ENCODE assay signal across 11 mouse cellular contexts in genomic region chr6:113281676-113282075, GRCm38 (mm10). TPM values are rescaled to one million over a fixed set of nuclear protein-coding genes. Genes with fewer than 3 reads are reported as not detected.
DNase-seq lines count a peak whose midpoint lies in the region; ATAC-seq lines count a peak whose summit lies in the region.
"Had no signal": no experiment of that assay in that cellular context is flagged by ENCODE, and none has a peak within 500 bp of the region (broad histone marks: within the 10 kb centered on the region; RNA-seq: fewer than 3 reads in every experiment).

No protein-coding gene starts in this region.

- DNase-seq in cerebellum, postnatal 10 days: peak; percentile 23 to 33
- DNase-seq in cerebellum, adult 11-12 months: no peak
- no peak for DNase-seq in midbrain, embryonic 11.5 days (ENCODE audit: low spot score, missing footprints)
- DNase-seq in midbrain, embryonic 10.5 days (ENCODE audit: low spot score): no peak
- no peak for DNase-seq in intestine, embryonic 14.5 days (ENCODE audit: low spot score)
- no peak for DNase-seq in frontal cortex, postnatal 10 days (ENCODE audit: low spot score in 2 of 2)
- DNase-seq: thymus, adult 18-20 months had no signal

- 66% methylated on average over 6 of the region's 6 CpGs for WGBS in midbrain, embryonic 11.5 days
- WGBS in midbrain, embryonic 10.5 days: 58% methylated on average over 6 of the region's 6 CpGs
- WGBS in intestine, embryonic 14.5 days: 69% methylated on average over 6 of the region's 6 CpGs
- 69% methylated on average over 6 of the region's 6 CpGs for WGBS in neural tube, embryonic 13.5 days

- H3K27ac ChIP-seq in midbrain, embryonic 11.5 days (ENCODE audit: low read depth, low read length): no peak overlapping the region
- no peak overlapping the region for H3K27ac ChIP-seq in midbrain, embryonic 10.5 days (replicated peaks)
- no peak overlapping the region for H3K27ac ChIP-seq in intestine, embryonic 14.5 days (ENCODE audit: low read depth)
- H3K27ac ChIP-seq in neural tube, embryonic 13.5 days (replicated peaks): no peak overlapping the region
- H3K27ac ChIP-seq: layer of hippocampus, adult 2 months had no signal

- no peaks in the 10 kb centered on the region for H3K36me3 ChIP-seq in midbrain, embryonic 11.5 days (ENCODE audit: control insufficient read depth, insufficient read depth, low read length)
- peaks cover 26% of the 10 kb centered on the region for H3K36me3 ChIP-seq in midbrain, embryonic 10.5 days
- peaks cover 10% of the 10 kb centered on the region; the same call in 1 of the 2 replicates for H3K36me3 ChIP-seq in intestine, embryonic 14.5 days (ENCODE audit: control insufficient read depth, insufficient read depth, low read length)
- peaks cover 28% of the 10 kb centered on the region for H3K36me3 ChIP-seq in neural tube, embryonic 13.5 days

- H3K4me3 ChIP-seq in midbrain, embryonic 11.5 days (ENCODE audit: low read depth, low read length): no peak overlapping the region
- H3K4me3 ChIP-seq in midbrain, embryonic 10.5 days: no peak overlapping the region
- H3K4me3 ChIP-seq in intestine, embryonic 14.5 days (ENCODE audit: low read depth, low read length): no peak overlapping the region
- H3K4me3 ChIP-seq in neural tube, embryonic 13.5 days: peak overlapping the region; percentile 35; the same call in 1 of the 2 replicates

- H3K9me3 ChIP-seq in midbrain, embryonic 11.5 days (ENCODE audit: control insufficient read depth, low read length): no peaks in the 10 kb centered on the region
- no peaks in the 10 kb centered on the region for H3K9me3 ChIP-seq in midbrain, embryonic 10.5 days (replicated peaks)
- H3K9me3 ChIP-seq in intestine, embryonic 14.5 days (ENCODE audit: control insufficient read depth, low read length): no peaks in the 10 kb centered on the region
- no peaks in the 10 kb centered on the region for H3K9me3 ChIP-seq in neural tube, embryonic 13.5 days

- peaks cover 7% of the 10 kb centered on the region for H3K4me1 ChIP-seq in midbrain, embryonic 11.5 days (ENCODE audit: control insufficient read depth, insufficient read depth, low read length)
- peaks cover 30% of the 10 kb centered on the region for H3K4me1 ChIP-seq in midbrain, embryonic 10.5 days
- H3K4me1 ChIP-seq in intestine, embryonic 14.5 days (replicated peaks; ENCODE audit: control insufficient read depth, insufficient read depth, low read length): no peaks in the 10 kb centered on the region
- H3K4me1 ChIP-seq in neural tube, embryonic 13.5 days (replicated peaks): peaks cover 18% of the 10 kb centered on the region

- no peak overlapping the region for H3K9ac ChIP-seq in midbrain, embryonic 11.5 days (ENCODE audit: low read length)
- H3K9ac ChIP-seq in intestine, embryonic 14.5 days (ENCODE audit: low read length): no peak overlapping the region
- H3K9ac ChIP-seq in neural tube, embryonic 13.5 days: no peak overlapping the region

- H3K4me2 ChIP-seq in midbrain, embryonic 11.5 days: no peak overlapping the region
- H3K4me2 ChIP-seq in intestine, embryonic 14.5 days (ENCODE audit: low read length): no peak overlapping the region
- peak overlapping the region; percentile 70 for H3K4me2 ChIP-seq in neural tube, embryonic 13.5 days

- peak; percentile 51 for ATAC-seq in midbrain, embryonic 11.5 days (ENCODE audit: low FRiP score)
- peak; percentile 38; the same call in 1 of the 2 replicates for ATAC-seq in intestine, embryonic 14.5 days (replicated peaks; ENCODE audit: low FRiP score, low TSS enrichment, low read depth)
- no peak for ATAC-seq in neural tube, embryonic 13.5 days (ENCODE audit: low read depth)
- ATAC-seq in CD4-positive, CD25-positive, alpha-beta regulatory T cell, adult 4 months: no peak

- peaks cover 25% of the 10 kb centered on the region for H3K27me3 ChIP-seq in midbrain, embryonic 11.5 days (ENCODE audit: control insufficient read depth, insufficient read depth, low read length)
- H3K27me3 ChIP-seq in midbrain, embryonic 10.5 days (ENCODE audit: low read depth, poor library complexity, severe bottlenecking): peaks cover 57% of the 10 kb centered on the region
- peaks cover 34% of the 10 kb centered on the region for H3K27me3 ChIP-seq in intestine, embryonic 14.5 days (replicated peaks; ENCODE audit: control insufficient read depth, insufficient read depth, low read length)
- H3K27me3 ChIP-seq in neural tube, embryonic 13.5 days: peaks cover 51% of the 10 kb centered on the region

RNA-seq across cellular contexts. Expression of gene Cpne9, which starts 0.4 kb away (rescaled TPM):
- 0.07 and 0.08 TPM in 2 replicates for polyA plus RNA-seq in midbrain, embryonic 11.5 days (2014; fragmentation: Nextera tagmentation; extraction: Ambion mirVana)
- polyA plus RNA-seq in midbrain, embryonic 10.5 days (2016; fragmentation: Nextera tagmentation; extraction: Ambion mirVana): 0.27 and 0.38 TPM in 2 replicates
- 0.05 and 0.12 TPM in 2 replicates for polyA plus RNA-seq in intestine, embryonic 14.5 days (2014; fragmentation: Nextera tagmentation; extraction: Ambion mirVana)
- 0.31 and 0.58 TPM in 2 replicates for polyA plus RNA-seq in neural tube, embryonic 13.5 days (2015; fragmentation: Nextera tagmentation; extraction: Ambion mirVana)
- polyA plus RNA-seq in CD4-positive, CD25-positive, alpha-beta regulatory T cell, adult 4 months (2017; shearing (Covaris generic)): under 1 TPM; 0.23 to 0.28 TPM
- polyA plus RNA-seq: liver, adult 2 months had no signal

RNA-seq across cellular contexts. Expression of gene Brpf1, which starts 25.3 kb away (rescaled TPM):
- 20.1 and 22.8 TPM in 2 replicates for polyA plus RNA-seq in midbrain, embryonic 11.5 days (2014; fragmentation: Nextera tagmentation; extraction: Ambion mirVana)
- 22.4 and 26.2 TPM in 2 replicates for polyA plus RNA-seq in midbrain, embryonic 10.5 days (2016; fragmentation: Nextera tagmentation; extraction: Ambion mirVana)
- polyA plus RNA-seq in intestine, embryonic 14.5 days (2014; fragmentation: Nextera tagmentation; extraction: Ambion mirVana): 21.0 and 21.6 TPM in 2 replicates
- 16.7 and 16.8 TPM in 2 replicates for polyA plus RNA-seq in neural tube, embryonic 13.5 days (2015; fragmentation: Nextera tagmentation; extraction: Ambion mirVana)
- polyA plus RNA-seq in CD4-positive, CD25-positive, alpha-beta regulatory T cell, adult 4 months (2017; shearing (Covaris generic)): 10 to 100 TPM; 11.7 to 12.0 TPM

RNA-seq across cellular contexts. Expression of gene Mtmr14, which starts 44.0 kb away (rescaled TPM):
- 44.2 and 46.3 TPM in 2 replicates for polyA plus RNA-seq in midbrain, embryonic 11.5 days (2014; fragmentation: Nextera tagmentation; extraction: Ambion mirVana)
- polyA plus RNA-seq in midbrain, embryonic 10.5 days (2016; fragmentation: Nextera tagmentation; extraction: Ambion mirVana): 49.2 and 51.0 TPM in 2 replicates
- polyA plus RNA-seq in intestine, embryonic 14.5 days (2014; fragmentation: Nextera tagmentation; extraction: Ambion mirVana): 36.3 and 40.8 TPM in 2 replicates
- polyA plus RNA-seq in neural tube, embryonic 13.5 days (2015; fragmentation: Nextera tagmentation; extraction: Ambion mirVana): 36.8 and 37.0 TPM in 2 replicates
- 10 to 100 TPM; 20.6 to 25.6 TPM for polyA plus RNA-seq in CD4-positive, CD25-positive, alpha-beta regulatory T cell, adult 4 months (2017; shearing (Covaris generic))

RNA-seq across cellular contexts. Expression of gene Ogg1, which starts 45.1 kb away (rescaled TPM):
- polyA plus RNA-seq in midbrain, embryonic 11.5 days (2014; fragmentation: Nextera tagmentation; extraction: Ambion mirVana): 12.2 and 13.8 TPM in 2 replicates
- polyA plus RNA-seq in midbrain, embryonic 10.5 days (2016; fragmentation: Nextera tagmentation; extraction: Ambion mirVana): 16.1 and 18.8 TPM in 2 replicates
- polyA plus RNA-seq in intestine, embryonic 14.5 days (2014; fragmentation: Nextera tagmentation; extraction: Ambion mirVana): 12.7 and 14.2 TPM in 2 replicates
- polyA plus RNA-seq in neural tube, embryonic 13.5 days (2015; fragmentation: Nextera tagmentation; extraction: Ambion mirVana): 9.0 and 10.2 TPM in 2 replicates
- 10 to 100 TPM; 15.9 to 26.2 TPM for polyA plus RNA-seq in CD4-positive, CD25-positive, alpha-beta regulatory T cell, adult 4 months (2017; shearing (Covaris generic))

Comparison
In these comparisons a context has a peak if more than half of its experiments do, and no peak if none do; other contexts are left out.
1. DNase-seq: peak in cerebellum, postnatal 10 days (2 of 2); none in cerebellum, adult 11-12 months (single experiment), midbrain, embryonic 11.5 days (single experiment), midbrain, embryonic 10.5 days (single experiment), intestine, embryonic 14.5 days (single experiment) and frontal cortex, postnatal 10 days (0 of 2).
2. ATAC-seq: peak in midbrain, embryonic 11.5 days (single experiment) and intestine, embryonic 14.5 days (single experiment); none in neural tube, embryonic 13.5 days (single experiment) and CD4-positive, CD25-positive, alpha-beta regulatory T cell, adult 4 months (single experiment).